Mouse (Mus musculus) erythroblast, embryonic 14.5 days (primary cell): ENCODE data around the gene Serpind1.

Source experiments
- GATA1 ChIP-seq: IDR thresholded peaks from 2 replicates; pipeline ENCODE4 v1.6.1; 2012; ENCODE audit warnings: low read length, inconsistent platforms, mixed read lengths
- TAL1 ChIP-seq: IDR thresholded peaks from 3 replicates; pipeline ENCODE4 v1.6.1; 2012; ENCODE audit warnings: low read length, inconsistent platforms, mixed read lengths

DNA sequence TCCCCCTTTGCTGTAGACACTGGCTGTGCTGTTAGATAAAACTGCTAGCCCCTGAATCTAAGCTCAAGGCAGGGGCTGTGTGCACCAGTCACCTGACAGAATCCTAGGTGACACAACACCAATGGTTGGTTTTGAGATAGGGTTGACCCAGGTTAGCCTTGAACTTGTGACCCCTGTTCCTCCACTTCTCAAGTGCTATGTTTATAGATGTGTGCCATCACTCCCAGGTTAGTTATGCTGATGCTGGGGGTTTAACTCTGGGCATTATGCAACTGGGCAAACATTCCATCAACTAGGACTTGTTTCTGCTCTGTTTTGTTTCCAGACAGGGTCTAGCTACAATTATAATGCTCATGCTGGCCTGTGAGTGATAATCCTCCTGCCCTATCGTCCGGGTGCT, 44.1 kb upstream of the Serpind1 start:
- TF ChIP-seq GATA1: no peak
- TF ChIP-seq TAL1: no peak
